Mouse (Mus musculus) heart, postnatal 10 days (tissue): Measurements from ENCODE around the gene Prpf40a. TPM values are rescaled to one million over a fixed set of nuclear protein-coding genes. Genes with fewer than 3 reads are reported as not detected.

Source experiments
- DNase-seq, 2 experiments: peaks; one replicate each; pipeline ENCODE4 v3.0.0; 2021
- intact Hi-C: fragments of 180-260 bp; cut with DNase I; formaldehyde crosslinking; loops from one replicate; pipeline ENCODE4 v1.15.1; 2025
- total RNA-seq, 2 experiments: library from RNA; stranded (reverse); gene quantifications; 2 replicates each; pipeline ENCODE4 v1.2.3; 2021

Gene Prpf40a
- total RNA-seq = 10 to 100 TPM; 45.5 to 46.4 TPM

DNA sequence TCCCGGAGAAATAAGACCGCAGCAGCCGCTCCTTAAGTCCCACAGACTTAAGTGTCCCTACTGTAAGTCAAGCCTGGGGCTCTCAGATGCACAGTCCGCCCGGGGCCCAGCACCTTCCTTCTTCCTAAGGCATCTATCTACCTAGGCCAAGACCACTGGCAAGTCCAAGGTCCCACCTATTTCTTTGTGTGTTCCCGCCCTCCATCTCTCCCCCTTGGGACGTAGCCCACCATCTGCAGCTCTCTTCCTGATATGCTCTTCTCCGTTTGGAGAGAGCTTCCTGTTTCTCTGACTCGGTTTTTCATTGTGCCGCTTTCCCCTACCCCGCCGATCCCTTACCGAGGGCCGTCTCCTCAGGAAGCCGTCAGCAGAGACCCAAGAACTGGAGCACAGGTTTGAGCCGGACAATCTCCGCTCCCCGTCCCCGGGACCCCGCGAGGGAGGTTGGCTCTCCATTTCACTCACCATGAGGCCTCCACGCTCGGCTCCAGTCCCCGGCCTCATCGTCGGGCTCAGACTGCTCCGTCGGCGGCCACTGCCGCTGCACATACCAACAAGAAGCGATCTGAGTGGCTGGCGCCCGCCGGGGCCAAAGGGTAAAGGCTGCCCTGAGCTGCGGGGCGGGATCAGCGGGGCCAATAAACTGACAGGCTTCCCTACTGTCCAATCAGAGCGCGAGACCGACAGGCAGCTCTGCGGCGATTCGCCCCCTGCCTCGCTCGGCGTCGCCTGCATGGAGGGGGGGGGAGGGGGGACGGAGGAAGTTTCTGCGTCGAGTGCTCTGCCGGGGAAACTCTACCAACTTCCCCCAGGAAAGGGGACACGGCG is at the start of gene Prpf40a:
TSS of gene Prpf40a (minus strand) at position 601 of the 828 bp plus-strand sequence.
- intact Hi-C loops = no loop called here
- DNase-seq = peak; percentile 100

- peak; percentile 25 to 53 for DNase-seq
- intact Hi-C loops = no loop called here
These were observed 31.2 kb upstream of the Prpf40a start for GRCm38 (mm10) chr2:53222242-53222641.

DNA sequence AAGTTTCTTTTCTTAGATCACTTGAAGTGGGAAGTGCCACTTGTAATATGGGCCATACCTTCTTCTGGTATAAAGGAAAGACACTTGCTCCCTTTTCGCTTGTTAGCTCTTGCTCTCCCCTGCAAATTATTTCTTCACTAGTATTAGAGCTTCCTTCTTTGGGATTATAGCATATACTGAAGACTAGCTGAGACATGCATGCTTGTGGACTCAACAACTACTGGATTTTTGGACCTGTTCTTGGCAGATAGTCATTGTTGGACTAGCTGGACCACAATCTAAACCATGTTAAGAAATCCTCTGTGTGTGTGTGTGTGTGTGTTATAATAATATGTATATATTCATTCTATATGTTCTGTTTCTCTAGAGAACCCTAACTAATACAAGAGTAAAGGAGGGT is 22.4 kb upstream of the Prpf40a start:
- intact Hi-C loops = no loop called here
- DNase-seq = no peak

DNA sequence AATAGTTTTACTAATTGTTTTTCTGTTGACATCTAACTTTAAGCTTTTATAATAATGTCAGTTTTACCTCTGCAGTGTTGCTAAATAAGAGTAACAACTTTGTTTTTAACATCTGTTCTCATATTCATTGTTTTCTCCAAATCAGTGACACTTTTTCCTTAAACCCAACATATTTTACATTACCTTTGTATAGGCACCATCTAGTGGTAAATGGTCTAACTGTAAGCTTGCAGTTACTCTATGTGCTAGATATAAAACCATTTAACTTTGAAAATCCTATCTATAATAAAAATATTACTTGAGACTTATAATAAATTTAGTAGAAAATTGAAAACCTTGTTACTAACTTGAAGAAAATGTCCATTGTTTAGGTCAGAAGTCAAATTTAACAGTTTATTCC is 15.7 kb upstream of the Prpf40a start:
- no peak for DNase-seq
- intact Hi-C loops = loop anchor here (10.0 kb wide), 2 partner anchors 452 to 878 kb away; partner anchors contain the start of gene Rprm

DNA sequence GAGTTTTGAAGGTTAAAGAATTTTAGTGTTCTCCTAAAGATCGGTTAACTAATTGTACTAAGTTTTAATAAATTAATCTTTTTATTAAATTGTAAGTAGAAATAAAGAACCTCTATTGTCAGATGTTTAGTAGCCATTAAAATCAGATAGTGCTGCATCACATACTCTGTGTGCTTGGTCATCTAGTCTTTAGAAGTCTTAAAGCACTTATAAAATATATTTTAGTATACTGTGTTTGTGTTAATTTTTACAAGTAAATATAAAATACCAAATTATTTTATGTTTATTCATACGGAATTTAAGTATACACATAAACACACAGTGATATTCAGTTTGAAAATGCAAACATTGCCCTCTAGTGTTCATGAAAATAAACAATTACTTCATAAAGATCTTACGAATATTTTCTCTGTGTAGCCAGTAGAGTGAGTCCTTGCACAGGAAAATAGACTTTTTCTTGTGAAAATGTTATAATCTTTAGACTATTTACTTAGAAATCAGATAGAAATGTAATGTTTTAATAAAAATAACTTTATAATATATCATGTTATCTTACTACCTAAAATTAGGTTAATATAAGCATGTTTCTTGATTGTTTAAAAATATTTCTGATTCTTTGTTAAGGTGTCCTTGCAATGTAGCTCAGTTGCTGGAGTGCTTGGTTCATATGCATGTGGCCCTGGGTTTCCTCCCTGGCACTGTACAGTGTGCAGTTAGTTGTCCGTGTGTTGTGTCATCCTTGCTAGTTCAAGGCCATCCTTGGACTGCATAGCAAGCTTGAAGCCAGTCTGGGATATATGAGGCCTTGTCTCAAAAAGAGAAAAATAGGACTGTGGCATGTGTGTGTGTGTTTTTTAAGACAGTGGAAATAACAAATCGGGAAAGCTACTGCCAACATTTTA is 13.5 kb upstream of the Prpf40a start:
- DNase-seq = no peak
- intact Hi-C loops = loop anchor here (5.0 to 10.0 kb wide), 3 partner anchors 62 to 880 kb away; partner anchors contain the start of gene Rprm

- DNase-seq = no peak
- intact Hi-C loops = loop anchor here (5.0 to 10.0 kb wide), 3 partner anchors 58 to 884 kb away; partner anchors contain the start of gene Rprm
These were observed 9.2 kb upstream of the Prpf40a start for GRCm38 (mm10) chr2:53200164-53200885.

DNA sequence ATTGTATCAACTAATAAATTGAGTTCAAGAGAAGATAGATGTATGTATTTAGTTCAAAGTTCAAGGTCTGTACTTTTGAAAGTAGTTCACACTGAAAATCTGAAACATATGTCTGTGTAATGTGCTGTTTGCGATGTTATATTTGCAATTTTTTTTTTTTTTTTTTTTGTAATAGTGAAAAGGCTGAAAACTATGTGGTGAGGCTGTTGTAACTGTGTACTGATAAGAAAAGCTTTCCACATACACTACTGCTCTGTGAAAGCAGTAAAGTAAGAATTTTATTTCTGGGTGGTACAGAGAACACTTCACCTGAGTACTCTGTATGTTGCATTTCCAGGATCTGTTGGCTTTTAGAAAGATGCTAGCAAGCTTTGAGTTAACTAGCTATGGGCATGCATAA is 8.1 kb upstream of the Prpf40a start:
- DNase-seq = no peak
- intact Hi-C loops = no loop called here

GRCm38 (mm10) chr2:53196431-53196830 is 5.3 kb upstream of the Prpf40a start:
- intact Hi-C loops = no loop called here
- DNase-seq = no peak

DNA sequence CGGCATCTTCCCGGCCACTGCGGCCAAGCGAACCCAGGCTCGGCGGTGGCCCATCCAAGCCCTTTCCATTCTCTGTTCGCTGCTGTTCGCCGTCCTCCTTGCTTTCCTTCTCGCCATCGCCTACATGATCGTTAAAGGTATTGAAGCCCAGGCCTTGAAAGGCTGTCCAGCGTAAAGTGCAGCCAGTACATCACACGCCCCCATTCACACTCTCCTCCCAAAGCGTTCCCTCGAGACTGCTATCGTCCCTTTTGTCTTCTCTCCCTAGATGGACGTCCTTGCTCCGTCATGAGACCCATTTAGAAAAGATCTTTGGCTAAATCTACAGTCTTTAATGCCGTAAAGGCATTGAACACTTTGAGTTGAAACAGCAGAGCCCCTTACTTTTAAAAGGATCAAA is 1.3 kb upstream of the Prpf40a start:
- intact Hi-C loops = no loop called here
- DNase-seq = no peak

DNA sequence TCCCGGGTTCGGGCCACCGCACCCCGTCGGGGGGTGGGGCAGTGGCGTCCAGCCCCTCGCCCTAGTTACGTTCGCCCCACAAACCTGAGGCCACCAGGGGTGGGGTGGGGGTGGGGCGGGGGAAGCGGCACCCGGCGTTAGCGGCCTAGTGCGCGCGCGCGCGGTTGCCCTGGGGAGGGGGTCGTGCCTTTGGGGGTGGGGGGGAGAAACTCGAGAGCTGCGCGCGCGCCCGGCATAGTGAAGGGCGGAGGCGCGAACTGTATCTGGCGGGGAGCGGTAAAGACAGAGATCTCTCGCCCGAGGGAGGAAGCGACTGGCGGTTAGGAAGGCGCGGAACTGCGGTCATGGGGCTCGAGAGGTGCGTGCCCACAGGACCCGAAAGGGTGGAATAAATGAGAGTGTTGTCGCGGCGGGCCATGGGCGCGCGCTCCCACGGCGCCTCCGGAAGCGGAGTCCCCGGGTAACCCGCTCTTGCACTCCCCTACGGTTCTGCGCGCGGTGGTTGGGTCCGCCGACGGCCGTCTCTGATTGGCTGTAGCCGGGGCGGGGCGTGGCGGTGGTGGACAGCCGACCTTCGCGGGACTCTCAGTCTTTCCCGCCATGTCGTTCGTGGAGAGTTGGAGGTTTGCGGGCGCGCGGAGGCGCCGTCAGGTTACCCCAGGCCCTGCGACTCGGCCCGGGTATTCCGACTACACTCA is 588 bp upstream of the Prpf40a start, which contains the start of gene Arl6ip6:
TSS of gene Arl6ip6 (plus strand) at position 204 of the 698 bp plus-strand sequence.
- intact Hi-C loops = no loop called here
- peak; percentile 99 for DNase-seq

DNA sequence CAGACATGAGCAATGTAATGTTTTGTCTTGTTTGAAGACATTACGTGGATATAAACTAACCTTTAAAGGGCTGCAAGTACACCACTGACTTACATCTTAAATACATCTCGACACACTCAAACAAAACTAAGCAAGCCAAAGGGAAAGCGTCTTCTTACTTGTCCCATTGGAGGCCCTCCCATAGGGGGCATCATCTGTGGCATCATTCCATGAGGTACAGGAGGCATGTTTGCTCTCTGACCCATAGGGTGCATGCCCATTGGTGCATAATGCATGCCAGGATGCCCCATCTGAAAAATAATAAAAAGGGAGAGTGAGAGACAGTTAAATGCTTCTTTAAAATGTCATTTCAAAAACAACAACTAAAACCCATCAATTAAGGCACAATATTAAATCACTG is 1.3 kb downstream of the Prpf40a start:
- intact Hi-C loops = no loop called here
- peak in 1 of 2 experiments; percentile 12 for DNase-seq

DNA sequence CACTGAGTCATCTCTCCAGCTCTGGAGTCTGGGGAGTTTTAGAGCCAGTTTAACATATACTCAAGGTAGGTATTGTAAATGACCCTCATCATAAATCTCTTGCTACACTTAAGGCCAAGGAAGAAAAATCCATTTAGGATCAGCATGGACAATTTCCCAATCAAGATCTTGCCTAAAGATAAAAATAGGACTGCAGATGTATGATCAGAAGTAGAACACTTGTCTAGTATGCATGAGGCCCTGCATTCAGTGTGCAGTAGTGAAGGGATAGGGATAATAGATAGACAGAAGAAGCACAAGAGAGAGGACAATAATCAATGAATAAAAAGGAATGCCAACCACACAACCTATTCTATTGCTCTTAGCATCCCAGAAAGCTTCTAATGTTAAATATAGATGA is 11.2 kb downstream of the Prpf40a start:
- DNase-seq = no peak
- intact Hi-C loops = no loop called here

DNA sequence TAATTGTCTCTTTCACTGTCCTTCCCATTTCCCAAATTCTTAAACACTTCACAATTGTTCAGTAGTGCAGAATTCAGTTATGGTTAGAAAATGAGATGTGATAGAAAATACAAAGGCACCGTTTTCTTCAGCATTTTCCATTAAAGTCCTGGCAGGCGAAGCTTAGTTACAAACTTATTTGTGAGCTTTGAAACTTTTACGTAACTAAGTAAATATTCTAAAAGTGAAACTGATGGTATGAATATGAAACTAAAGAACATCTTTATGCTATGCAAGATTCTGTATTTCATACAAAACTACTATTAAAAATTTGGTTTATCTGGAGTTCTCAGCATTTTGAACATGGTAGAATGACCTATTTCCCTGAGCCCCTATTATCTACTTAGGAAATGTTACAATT is 12.1 kb downstream of the Prpf40a start:
- intact Hi-C loops = no loop called here
- DNase-seq = no peak

- DNase-seq = no peak
- intact Hi-C loops = no loop called here
These were observed 17.1 kb downstream of the Prpf40a start for GRCm38 (mm10) chr2:53173966-53174365.

DNA sequence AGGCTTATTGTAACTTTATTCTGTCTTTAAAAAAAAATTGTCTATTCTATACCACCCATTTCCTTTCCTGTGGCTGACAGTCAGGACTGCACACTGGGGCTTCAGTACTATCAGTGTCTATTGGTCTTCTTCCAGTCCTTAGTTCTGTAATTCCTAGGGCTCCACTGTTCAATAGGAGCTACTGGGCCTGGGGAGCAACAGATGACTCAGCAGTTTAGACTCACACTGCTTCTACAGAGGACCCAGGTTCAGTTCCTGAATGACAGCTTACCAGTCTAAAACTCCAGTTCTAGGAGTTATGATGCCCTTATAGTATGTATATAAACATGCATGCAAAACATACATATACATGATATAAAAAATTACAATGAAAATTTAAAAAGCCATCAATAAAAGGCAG is 44.2 kb downstream of the Prpf40a start:
- DNase-seq = no peak
- intact Hi-C loops = no loop called here

GRCm38 (mm10) chr2:53131567-53131966 is 59.5 kb downstream of the Prpf40a start:
- intact Hi-C loops = no loop called here
- no peak for DNase-seq

DNA sequence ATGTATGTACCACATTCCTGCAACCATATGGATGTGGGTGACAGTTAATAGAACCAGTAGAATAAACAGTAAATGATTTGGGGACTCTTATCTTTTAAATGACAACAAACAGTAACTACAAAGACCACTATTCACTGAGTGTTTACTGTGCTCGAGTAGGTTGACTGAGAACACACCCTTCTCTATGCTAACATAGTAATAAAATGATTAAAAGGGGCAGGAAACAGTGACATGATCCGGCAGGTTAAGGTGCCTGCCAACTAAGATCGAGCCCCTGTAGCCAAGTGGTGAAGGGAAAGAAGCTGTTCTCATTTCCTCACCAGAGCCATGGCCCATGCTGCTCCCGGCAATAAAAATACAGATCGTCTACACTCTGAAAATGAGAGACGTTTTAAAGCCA is 62.0 kb downstream of the Prpf40a start:
- DNase-seq = no peak
- intact Hi-C loops = no loop called here

DNA sequence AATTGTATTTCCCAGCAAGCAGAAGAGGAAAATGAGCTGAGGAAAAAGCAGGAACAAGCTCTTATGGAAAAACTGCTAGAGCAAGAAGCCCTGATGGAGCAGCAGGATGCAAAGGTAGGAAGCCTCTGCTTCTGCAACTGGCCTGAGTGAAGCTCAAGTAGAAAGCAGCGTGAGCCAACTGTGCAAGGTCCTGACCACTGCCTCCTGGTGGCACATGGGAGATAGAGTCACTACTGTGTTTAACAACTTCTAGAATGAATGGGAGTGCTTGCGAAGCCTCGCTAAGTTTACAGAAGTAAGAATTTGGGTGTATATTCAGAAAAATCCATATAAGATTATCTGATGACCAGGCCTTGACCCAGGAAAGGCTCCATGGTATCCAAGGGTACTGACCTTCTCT is 65.1 kb downstream of the Prpf40a start:
- intact Hi-C loops = no loop called here
- peak; percentile 6 to 9 for DNase-seq

- intact Hi-C loops = loop anchor here (2.0 kb wide), 1 partner anchor 365 kb away; no protein-coding TSS in a partner anchor
- peak; percentile 35 to 63 for DNase-seq
These were observed 69.3 kb downstream of the Prpf40a start for GRCm38 (mm10) chr2:53121797-53122196.

GRCm38 (mm10) chr2:53108547-53108946 is 82.5 kb downstream of the Prpf40a start:
- intact Hi-C loops = no loop called here
- DNase-seq = no peak
